Comparison of ENCODE assay signal across 8 mouse cellular contexts in genomic region chr15:78119704-78120103, GRCm38 (mm10). TPM values are rescaled to one million over a fixed set of nuclear protein-coding genes. Genes with fewer than 3 reads are reported as not detected.
A peak's percentile ranks its signal among the peaks of the same experiment; 100 is the strongest.
DNase-seq lines count a peak whose midpoint lies in the region; ATAC-seq and TF ChIP-seq lines count a peak whose summit lies in the region.

Gene Cacng2, minus strand, starts transcription at chr15:78120028.

- peaks cover 4% of the 10 kb centered on the region for H3K9me3 ChIP-seq in CH12.LX (replicated peaks; ENCODE audit: low read length)
- H3K9me3 ChIP-seq in forebrain, embryonic 16.5 days (ENCODE audit: control insufficient read depth, low read length): no peaks in the 10 kb centered on the region
- H3K9me3 ChIP-seq in liver, postnatal 0 days (ENCODE audit: low read length): no peaks in the 10 kb centered on the region
- H3K9me3 ChIP-seq in neural tube, embryonic 14.5 days (ENCODE audit: control insufficient read depth, low read length): no peaks in the 10 kb centered on the region

- TF ChIP-seq RAD21 in CH12.LX (IDR thresholded peaks at IDR 0.05; ENCODE audit: low read depth, low read length): no peak

- TF ChIP-seq CTCF in CH12.LX (conservative IDR thresholded peaks at IDR 0.05 in 1 of 2, IDR thresholded peaks at IDR 0.05 in 1 of 2; ENCODE audit: low read depth in 2 of 2, low read length in 2 of 2): no peak
- peak; percentile 29; the same call in 1 of the 2 replicates for TF ChIP-seq CTCF in liver, postnatal 0 days (IDR thresholded peaks at IDR 0.05; ENCODE audit: low read depth)

- in situ Hi-C loops in CH12.LX (cut with MboI; ENCODE audit: low pct_ligation_motif_present, low pct_unique_long_range_greater_than_20kb, low sequenced_read_pairs): no loop called here

- intact Hi-C loops in heart, postnatal 25 days (cut with DNase I): no loop called here

- no peak within 1 kb of the TSS for H3K4me3 ChIP-seq in CH12.LX (replicated peaks in 1 of 3; ENCODE audit: low read depth in 2 of 3, low read length in 2 of 3, poor library complexity in 1 of 3)
- H3K4me3 ChIP-seq in forebrain, embryonic 16.5 days (replicated peaks; ENCODE audit: low read length): peak within 1 kb of the TSS; percentile 73
- H3K4me3 ChIP-seq in liver, postnatal 0 days (ENCODE audit: low read depth, low read length): no peak within 1 kb of the TSS
- H3K4me3 ChIP-seq in neural tube, embryonic 14.5 days (ENCODE audit: low read depth, low read length): peak within 1 kb of the TSS; percentile 70

- under 1% methylated on average over 41 of the region's 42 CpGs for WGBS in forebrain, embryonic 16.5 days
- WGBS in liver, postnatal 0 days (ENCODE audit: insufficient replicate concordance): under 1% methylated on average over 32 of the region's 42 CpGs
- under 1% methylated on average over 39 of the region's 42 CpGs for WGBS in neural tube, embryonic 14.5 days

- peak; percentile 89 for ATAC-seq in forebrain, embryonic 16.5 days
- ATAC-seq in liver, postnatal 0 days: peak; percentile 99
- peak; percentile 92 for ATAC-seq in neural tube, embryonic 14.5 days (ENCODE audit: low read depth)

- no peak within 1 kb of the TSS for H3K27ac ChIP-seq in CH12.LX (ENCODE audit: insufficient read depth, low read depth)
- peak within 1 kb of the TSS; percentile 69 for H3K27ac ChIP-seq in forebrain, embryonic 16.5 days (ENCODE audit: low read length)
- H3K27ac ChIP-seq in liver, postnatal 0 days (ENCODE audit: low read depth): no peak within 1 kb of the TSS
- peak within 1 kb of the TSS; percentile 81 for H3K27ac ChIP-seq in neural tube, embryonic 14.5 days (ENCODE audit: low read depth, low read length)

- no peaks in the 10 kb centered on the region for H3K4me1 ChIP-seq in CH12.LX (ENCODE audit: control insufficient read depth in 1 of 2, insufficient read depth in 2 of 2)
- peaks cover 25% of the 10 kb centered on the region for H3K4me1 ChIP-seq in forebrain, embryonic 16.5 days (replicated peaks; ENCODE audit: control insufficient read depth, insufficient read depth, low read length)
- no peaks in the 10 kb centered on the region for H3K4me1 ChIP-seq in liver, postnatal 0 days (ENCODE audit: insufficient read depth)
- peaks cover 15% of the 10 kb centered on the region for H3K4me1 ChIP-seq in neural tube, embryonic 14.5 days (ENCODE audit: control insufficient read depth, insufficient read depth, low read length)

- no peak for TF ChIP-seq POLR2A in CH12.LX (IDR thresholded peaks at IDR 0.05; ENCODE audit: low read depth, low read length)

- H3K79me2 ChIP-seq in CH12.LX (replicated peaks; ENCODE audit: control insufficient read depth, extremely low read depth, insufficient read depth, poor library complexity, severe bottlenecking): no peaks in the 10 kb centered on the region

- peaks cover 65% of the 10 kb centered on the region for H3K27me3 ChIP-seq in CH12.LX (replicated peaks)
- no peaks in the 10 kb centered on the region for H3K27me3 ChIP-seq in forebrain, embryonic 16.5 days (replicated peaks; ENCODE audit: control insufficient read depth, insufficient read depth, low read length)
- H3K27me3 ChIP-seq in liver, postnatal 0 days (ENCODE audit: insufficient read depth, low read length): 0 out of 2 replicates have a peak, but pooled peaks cover 16% of the 10 kb centered on the region
- H3K27me3 ChIP-seq in neural tube, embryonic 14.5 days (ENCODE audit: control insufficient read depth, insufficient read depth, low read length): no peaks in the 10 kb centered on the region

- no peaks in the 10 kb centered on the region for H3K36me3 ChIP-seq in CH12.LX (replicated peaks in 1 of 2; ENCODE audit: control insufficient read depth in 1 of 2, insufficient read depth in 1 of 2, low read length in 1 of 2)
- no peaks in the 10 kb centered on the region for H3K36me3 ChIP-seq in forebrain, embryonic 16.5 days (ENCODE audit: control insufficient read depth, insufficient read depth)
- H3K36me3 ChIP-seq in liver, postnatal 0 days (replicated peaks; ENCODE audit: insufficient read depth, low read length): no peaks in the 10 kb centered on the region
- no peaks in the 10 kb centered on the region for H3K36me3 ChIP-seq in neural tube, embryonic 14.5 days (ENCODE audit: control insufficient read depth, insufficient read depth, low read length)

- TF ChIP-seq EP300 in CH12.LX (IDR thresholded peaks at IDR 0.05; ENCODE audit: low read length): no peak
- TF ChIP-seq EP300 in liver, postnatal 0 days (IDR thresholded peaks at IDR 0.05; ENCODE audit: low read depth): no peak

- DNase-seq in CH12.LX (ENCODE audit: extremely low read depth): peak; percentile 74
- peak; percentile 79 for DNase-seq in cerebellum, adult 11-12 months
- DNase-seq in heart, postnatal 25 days (ENCODE audit: low spot score): peak; percentile 84
- peak; percentile 93 for DNase-seq in layer of hippocampus, adult 11-12 months (ENCODE audit: low spot score)
- peak; percentile 97 for DNase-seq in liver, postnatal 0 days
- peak; percentile 94 for DNase-seq in testis, postnatal 14 days (ENCODE audit: low spot score)

- dilution Hi-C loops in CH12.LX (cut with MboI; ENCODE audit: extremely low pct_ligation_motif_present, extremely low pct_unique_long_range_greater_than_20kb, low sequenced_read_pairs): no loop called here

- no peak within 1 kb of the TSS for H3K9ac ChIP-seq in CH12.LX (ENCODE audit: insufficient read depth, low read depth)
- H3K9ac ChIP-seq in forebrain, embryonic 16.5 days (replicated peaks; ENCODE audit: low read depth, low read length): peak within 1 kb of the TSS; percentile 87
- no peak within 1 kb of the TSS for H3K9ac ChIP-seq in liver, postnatal 0 days (replicated peaks)
- peak within 1 kb of the TSS; percentile 89 for H3K9ac ChIP-seq in neural tube, embryonic 14.5 days (replicated peaks; ENCODE audit: low read depth, low read length)

- no peak within 1 kb of the TSS for H3K4me2 ChIP-seq in CH12.LX (ENCODE audit: insufficient read depth, low read depth, poor library complexity, severe bottlenecking)
- peak within 1 kb of the TSS; percentile 80 for H3K4me2 ChIP-seq in forebrain, embryonic 16.5 days (ENCODE audit: low read length)
- H3K4me2 ChIP-seq in liver, postnatal 0 days (ENCODE audit: low read depth, low read length): no peak within 1 kb of the TSS
- H3K4me2 ChIP-seq in neural tube, embryonic 14.5 days (ENCODE audit: low read depth, low read length): peak within 1 kb of the TSS; percentile 67

TF ChIP-seq in CH12.LX, 34 proteins besides CTCF, POLR2A, EP300 and RAD21:
- no peak for TF ChIP-seq CHD2 (IDR thresholded peaks at IDR 0.05; ENCODE audit: low read length)
- TF ChIP-seq ELF1 (IDR thresholded peaks at IDR 0.05; ENCODE audit: low read depth, low read length): no peak
- TF ChIP-seq MXI1 (IDR thresholded peaks at IDR 0.05; ENCODE audit: low read depth, low read length): peak; percentile 98
- TF ChIP-seq BHLHE40 (IDR thresholded peaks at IDR 0.05; ENCODE audit: low read depth, low read length): no peak
- peak; percentile 100 for TF ChIP-seq SIN3A (IDR thresholded peaks at IDR 0.05; ENCODE audit: low read length)
- no peak for TF ChIP-seq ZMIZ1 (IDR thresholded peaks at IDR 0.05; ENCODE audit: low read depth, low read length)
- TF ChIP-seq RCOR1 (conservative IDR thresholded peaks at IDR 0.05; ENCODE audit: low read depth, low read length): no peak
- TF ChIP-seq ZNF384 (IDR thresholded peaks at IDR 0.05; ENCODE audit: low read depth, low read length): no peak
- no peak for TF ChIP-seq ETS1 (conservative IDR thresholded peaks at IDR 0.05; ENCODE audit: low read depth, low read length)
- TF ChIP-seq TCF12 (IDR thresholded peaks at IDR 0.05; ENCODE audit: low read depth, low read length): no peak
- no peak for TF ChIP-seq E2F4 (IDR thresholded peaks at IDR 0.05; ENCODE audit: insufficient replicate concordance, low read depth, low read length)
- TF ChIP-seq MEF2A (IDR thresholded peaks at IDR 0.05; ENCODE audit: borderline replicate concordance, low read depth, low read length): no peak
- TF ChIP-seq TBP (conservative IDR thresholded peaks at IDR 0.05; ENCODE audit: low read depth, low read length): no peak
- no peak for TF ChIP-seq JUN (IDR thresholded peaks at IDR 0.05; ENCODE audit: insufficient read depth, low read depth, low read length)
- no peak for TF ChIP-seq NELFE (IDR thresholded peaks at IDR 0.05; ENCODE audit: low read depth, low read length)
- no peak for TF ChIP-seq MYC (IDR thresholded peaks at IDR 0.05; ENCODE audit: low read depth, low read length)
TF ChIP-seq in CH12.LX: peak in this region for 2.

RNA-seq across cellular contexts. Expression of gene Cacng2, which starts in this region (rescaled TPM):
- total RNA-seq in CH12.LX (2012; rRNA removed) (not detected in 2 replicates), CH12.LX (2014; rRNA removed) (not detected in 2 replicates)
- not detected in 2 replicates for polyA plus RNA-seq in CH12.LX (2012; ENCODE audit: insufficient read length, low read depth)
- 6.9 and 7.1 TPM in 2 replicates for polyA plus RNA-seq in forebrain, embryonic 16.5 days (2015; fragmentation: Nextera tagmentation; extraction: Ambion mirVana)
- total RNA-seq in heart, postnatal 25 days (2021): not detected
- polyA plus RNA-seq in liver, postnatal 0 days (2015; fragmentation: Nextera tagmentation; extraction: Ambion mirVana): not detected in 2 replicates
- polyA plus RNA-seq in neural tube, embryonic 14.5 days (2014; fragmentation: Nextera tagmentation; extraction: Ambion mirVana): 12.4 and 21.0 TPM in 2 replicates

Comparison
In these comparisons a context has a peak if more than half of its experiments do, and no peak if none do; other contexts are left out.
1. Peak in DNase-seq in CH12.LX; RNA of the gene not detected or under 1 TPM.
2. Peak in DNase-seq in heart, postnatal 25 days; RNA of the gene not detected or under 1 TPM.
3. Peak in DNase-seq and ATAC-seq in liver, postnatal 0 days; RNA of the gene not detected or under 1 TPM.
4. H3K27ac ChIP-seq: peak in forebrain, embryonic 16.5 days (single experiment) and neural tube, embryonic 14.5 days (single experiment); none in CH12.LX (single experiment) and liver, postnatal 0 days (single experiment).
5. H3K4me2 ChIP-seq: peak in forebrain, embryonic 16.5 days (single experiment) and neural tube, embryonic 14.5 days (single experiment); none in CH12.LX (single experiment) and liver, postnatal 0 days (single experiment).
6. H3K4me3 ChIP-seq: peak in forebrain, embryonic 16.5 days (single experiment) and neural tube, embryonic 14.5 days (single experiment); none in CH12.LX (0 of 3) and liver, postnatal 0 days (single experiment).
7. H3K9ac ChIP-seq: peak in forebrain, embryonic 16.5 days (single experiment) and neural tube, embryonic 14.5 days (single experiment); none in CH12.LX (single experiment) and liver, postnatal 0 days (single experiment).
8. Peak in every context shown above with its lines, with median percentiles within 50 percentile points of each other: DNase-seq and ATAC-seq.